Mouse (Mus musculus) intestine, embryonic 15.5 days (tissue): ENCODE measurements around the gene Olfr1412. TPM values are rescaled to one million over a fixed set of nuclear protein-coding genes. Genes with fewer than 3 reads are reported as not detected.

Experiments
- ATAC-seq: fragments of 200-750 bp; cut with Nextera tagmentation; 2 replicates; pipeline ENCODE4 v1.8.0; 2017; ENCODE audit warnings: moderate TSS enrichment, moderate library complexity
- H3K27ac ChIP-seq: fragments of 300-500 bp; sonication (generic); 2 replicates; pipeline ENCODE4 v1.5.1; 2015; ENCODE audit warnings: mild to moderate bottlenecking, inconsistent platforms
- H3K27me3 ChIP-seq: fragments of 300-500 bp; sonication (generic); replicated peaks from 2 replicates; pipeline ENCODE4 v1.6.1; 2015; ENCODE audit warnings: inconsistent platforms
- H3K36me3 ChIP-seq: fragments of 300-500 bp; sonication (generic); 2 replicates; pipeline ENCODE4 v1.6.1; 2015; ENCODE audit warnings: inconsistent platforms
- H3K4me1 ChIP-seq: fragments of 300-500 bp; sonication (generic); replicated peaks from 2 replicates; pipeline ENCODE4 v1.6.1; 2015; ENCODE audit warnings: inconsistent platforms
- H3K4me2 ChIP-seq: fragments of 300-500 bp; sonication (generic); replicated peaks from 2 replicates; pipeline ENCODE4 v1.6.1; 2015; ENCODE audit warnings: mild to moderate bottlenecking, inconsistent platforms
- H3K4me3 ChIP-seq: fragments of 300-500 bp; sonication (generic); replicated peaks from 2 replicates; pipeline ENCODE4 v1.5.1; 2015; ENCODE audit warnings: inconsistent platforms
- H3K9ac ChIP-seq: fragments of 300-500 bp; sonication (generic); 2 replicates; pipeline ENCODE4 v1.6.1; 2015; ENCODE audit warnings: inconsistent platforms
- H3K9me3 ChIP-seq: fragments of 300-500 bp; sonication (generic); 2 replicates; pipeline ENCODE4 v1.6.1; 2016; ENCODE audit warnings: inconsistent platforms
- WGBS: fragments of 180-500 bp; shearing (Covaris S2); methylation state at CpG from one replicate; pipeline ENCODE4 v1.1.7; 2015; 5-methylcytosine and 5-hydroxymethylcytosine counted together
- polyA plus RNA-seq: library from polyadenylated mRNA; unstranded; fragments of >200 nt; fragmentation: Nextera tagmentation; extraction: Ambion mirVana; gene quantifications from 2 replicates; pipeline ENCODE4 v1.2.1, GENCODE M21; 2015

Gene Olfr1412
- not detected in 2 replicates for polyA plus RNA-seq

- 90% methylated on average over 2 of the region's 2 CpGs for WGBS
- ATAC-seq, result no peak
- Histone ChIP-seq H3K9me3 (no peaks in the 10 kb centered on the region), H3K27me3 (no peaks in the 10 kb centered on the region), H3K4me2 (no peak within 1 kb of the TSS), H3K4me1 (no peaks in the 10 kb centered on the region), H3K36me3 (no peaks in the 10 kb centered on the region), H3K27ac (no peak within 1 kb of the TSS), H3K9ac (no peak within 1 kb of the TSS), H3K4me3 (no peak within 1 kb of the TSS)
Measured at GRCm38 (mm10) chr1:92585479-92585878, at the start of gene Olfr1412. Gene Olfr1412, plus strand, starts transcription at chr1:92585779.

- WGBS, result 26% methylated on average over 5 of the region's 5 CpGs
- H3K27me3 ChIP-seq, result no peaks in the 10 kb centered on the region
- no peaks in the 10 kb centered on the region for H3K9me3 ChIP-seq
- no peaks in the 10 kb centered on the region for H3K4me1 ChIP-seq
- no peak overlapping the region for H3K27ac ChIP-seq
- no peak overlapping the region for H3K4me3 ChIP-seq
- H3K9ac ChIP-seq, result no peak overlapping the region
- no peak for ATAC-seq
- H3K36me3 ChIP-seq, result no peaks in the 10 kb centered on the region
- H3K4me2 ChIP-seq, result no peak overlapping the region
Measured at GRCm38 (mm10) chr1:92536972-92537371, 48.6 kb upstream of the Olfr1412 start.

GRCm38 (mm10) chr1:92539071-92539470 is 46.5 kb upstream of the Olfr1412 start:
- H3K27me3 ChIP-seq, result no peaks in the 10 kb centered on the region
- H3K27ac ChIP-seq, result no peak overlapping the region
- H3K4me2 ChIP-seq, result no peak overlapping the region
- no peak for ATAC-seq
- no peaks in the 10 kb centered on the region for H3K4me1 ChIP-seq
- 46% methylated on average over 2 of the region's 2 CpGs for WGBS
- H3K36me3 ChIP-seq, result no peaks in the 10 kb centered on the region
- H3K9ac ChIP-seq, result no peak overlapping the region
- H3K4me3 ChIP-seq, result no peak overlapping the region
- no peaks in the 10 kb centered on the region for H3K9me3 ChIP-seq

- Histone ChIP-seq H3K27me3 (no peaks in the 10 kb centered on the region), H3K9me3 (no peaks in the 10 kb centered on the region), H3K4me3 (no peak overlapping the region), H3K36me3 (no peaks in the 10 kb centered on the region), H3K27ac (no peak overlapping the region), H3K9ac (no peak overlapping the region), H3K4me1 (no peaks in the 10 kb centered on the region), H3K4me2 (no peak overlapping the region)
- no peak for ATAC-seq
- 85% methylated on average over 2 of the region's 2 CpGs for WGBS
Measured at GRCm38 (mm10) chr1:92545929-92546328, 39.6 kb upstream of the Olfr1412 start.

GRCm38 (mm10) chr1:92571022-92571421 is 14.6 kb upstream of the Olfr1412 start, which contains the start of gene Olfr1413:
Gene Olfr1413, plus strand, starts transcription at chr1:92571322.
- H3K27me3 ChIP-seq, result no peaks in the 10 kb centered on the region
- no peak within 1 kb of the TSS for H3K9ac ChIP-seq
- no peak within 1 kb of the TSS for H3K4me2 ChIP-seq
- no peak within 1 kb of the TSS for H3K4me3 ChIP-seq
- H3K36me3 ChIP-seq, result no peaks in the 10 kb centered on the region
- H3K27ac ChIP-seq, result no peak within 1 kb of the TSS
- no peaks in the 10 kb centered on the region for H3K4me1 ChIP-seq
- ATAC-seq, result no peak
- H3K9me3 ChIP-seq, result no peaks in the 10 kb centered on the region
- 89% methylated on average over 3 of the region's 3 CpGs for WGBS

GRCm38 (mm10) chr1:92594111-92594510 is 8.5 kb downstream of the Olfr1412 start, which contains the start of gene Olfr1411:
Gene Olfr1411, plus strand, starts transcription at chr1:92594411.
- H3K36me3 ChIP-seq, result no peaks in the 10 kb centered on the region
- no peak within 1 kb of the TSS for H3K4me2 ChIP-seq
- H3K4me1 ChIP-seq, result no peaks in the 10 kb centered on the region
- no peak within 1 kb of the TSS for H3K4me3 ChIP-seq
- H3K9me3 ChIP-seq, result no peaks in the 10 kb centered on the region
- H3K27me3 ChIP-seq, result no peaks in the 10 kb centered on the region
- H3K9ac ChIP-seq, result no peak within 1 kb of the TSS
- no peak for ATAC-seq
- no peak within 1 kb of the TSS for H3K27ac ChIP-seq

- WGBS, result 72% methylated on average over 3 of the region's 3 CpGs
- no peaks in the 10 kb centered on the region for H3K4me1 ChIP-seq
Measured at GRCm38 (mm10) chr1:92596019-92596418, 10.4 kb downstream of the Olfr1412 start.

GRCm38 (mm10) chr1:92605482-92605881 is 19.9 kb downstream of the Olfr1412 start, which contains the start of gene Olfr1410:
Gene Olfr1410, plus strand, starts transcription at chr1:92605782.
- H3K4me3 ChIP-seq, result no peak within 1 kb of the TSS
- H3K9me3 ChIP-seq, result no peaks in the 10 kb centered on the region
- no peak within 1 kb of the TSS for H3K4me2 ChIP-seq
- no peak within 1 kb of the TSS for H3K27ac ChIP-seq
- H3K9ac ChIP-seq, result no peak within 1 kb of the TSS
- H3K36me3 ChIP-seq, result no peaks in the 10 kb centered on the region
- no peak for ATAC-seq
- no peaks in the 10 kb centered on the region for H3K27me3 ChIP-seq
- 86% methylated on average over 1 of the region's 1 CpGs for WGBS
- no peaks in the 10 kb centered on the region for H3K4me1 ChIP-seq

More at GRCm38 (mm10) chr1:92596019-92596418, 10.4 kb downstream of the Olfr1412 start:
- Histone ChIP-seq H3K9me3 (no peaks in the 10 kb centered on the region), H3K4me2 (no peak overlapping the region), H3K4me3 (no peak overlapping the region), H3K27ac (no peak overlapping the region), H3K36me3 (no peaks in the 10 kb centered on the region), H3K9ac (no peak overlapping the region), H3K27me3 (no peaks in the 10 kb centered on the region)
- peak; percentile 71 for ATAC-seq

- 81% methylated on average over 4 of the region's 4 CpGs for WGBS
Measured at GRCm38 (mm10) chr1:92607711-92608110, 22.1 kb downstream of the Olfr1412 start.

GRCm38 (mm10) chr1:92611008-92611407 is 25.4 kb downstream of the Olfr1412 start:
- Histone ChIP-seq H3K4me1 (no peaks in the 10 kb centered on the region), H3K27me3 (no peaks in the 10 kb centered on the region), H3K27ac (no peak overlapping the region), H3K36me3 (no peaks in the 10 kb centered on the region), H3K4me3 (no peak overlapping the region), H3K4me2 (no peak overlapping the region), H3K9ac (no peak overlapping the region), H3K9me3 (no peaks in the 10 kb centered on the region)
- 5% methylated on average over 5 of the region's 5 CpGs for WGBS
- ATAC-seq, result no peak

More at GRCm38 (mm10) chr1:92607711-92608110, 22.1 kb downstream of the Olfr1412 start:
- ATAC-seq, result no peak
- Histone ChIP-seq H3K9ac (no peak overlapping the region), H3K9me3 (no peaks in the 10 kb centered on the region), H3K27ac (no peak overlapping the region), H3K4me2 (no peak overlapping the region), H3K4me1 (no peaks in the 10 kb centered on the region), H3K27me3 (no peaks in the 10 kb centered on the region), H3K36me3 (no peaks in the 10 kb centered on the region), H3K4me3 (no peak overlapping the region)

GRCm38 (mm10) chr1:92613175-92613574 is 27.6 kb downstream of the Olfr1412 start:
- Histone ChIP-seq H3K4me1 (no peaks in the 10 kb centered on the region), H3K4me3 (no peak overlapping the region), H3K36me3 (no peaks in the 10 kb centered on the region), H3K27ac (no peak overlapping the region), H3K9ac (no peak overlapping the region), H3K9me3 (no peaks in the 10 kb centered on the region), H3K27me3 (0 out of 2 replicates have a peak, but pooled peaks cover 4% of the 10 kb centered on the region), H3K4me2 (no peak overlapping the region)
- ATAC-seq, result no peak
- WGBS, result 49% methylated on average over 4 of the region's 4 CpGs

- Histone ChIP-seq H3K4me2 (no peak overlapping the region), H3K9me3 (no peaks in the 10 kb centered on the region), H3K27ac (no peak overlapping the region), H3K4me1 (no peaks in the 10 kb centered on the region), H3K27me3 (0 out of 2 replicates have a peak, but pooled peaks cover 4% of the 10 kb centered on the region), H3K9ac (no peak overlapping the region), H3K4me3 (no peak overlapping the region), H3K36me3 (no peaks in the 10 kb centered on the region)
- ATAC-seq, result no peak
- 13% methylated on average over 1 of the region's 1 CpGs for WGBS
Measured at GRCm38 (mm10) chr1:92614516-92614915, 28.9 kb downstream of the Olfr1412 start.

- 0 out of 2 replicates have a peak, but pooled peaks cover 4% of the 10 kb centered on the region for H3K27me3 ChIP-seq
- no peak overlapping the region for H3K4me3 ChIP-seq
- no peak for ATAC-seq
- H3K36me3 ChIP-seq, result no peaks in the 10 kb centered on the region
- no peak overlapping the region for H3K9ac ChIP-seq
- H3K4me1 ChIP-seq, result no peaks in the 10 kb centered on the region
- H3K27ac ChIP-seq, result no peak overlapping the region
- 74% methylated on average over 1 of the region's 1 CpGs for WGBS
- no peaks in the 10 kb centered on the region for H3K9me3 ChIP-seq
- H3K4me2 ChIP-seq, result no peak overlapping the region
Measured at GRCm38 (mm10) chr1:92616046-92616445, 30.5 kb downstream of the Olfr1412 start.
